Mouse (Mus musculus): ENCODE results near the gene Zbtb5.
"Not testable (repeated sequence)": the region's sequence is repeated elsewhere in the genome, so short reads cannot be mapped to it uniquely, and the experiment has no call there.

The Zbtb5 gene

DNA sequence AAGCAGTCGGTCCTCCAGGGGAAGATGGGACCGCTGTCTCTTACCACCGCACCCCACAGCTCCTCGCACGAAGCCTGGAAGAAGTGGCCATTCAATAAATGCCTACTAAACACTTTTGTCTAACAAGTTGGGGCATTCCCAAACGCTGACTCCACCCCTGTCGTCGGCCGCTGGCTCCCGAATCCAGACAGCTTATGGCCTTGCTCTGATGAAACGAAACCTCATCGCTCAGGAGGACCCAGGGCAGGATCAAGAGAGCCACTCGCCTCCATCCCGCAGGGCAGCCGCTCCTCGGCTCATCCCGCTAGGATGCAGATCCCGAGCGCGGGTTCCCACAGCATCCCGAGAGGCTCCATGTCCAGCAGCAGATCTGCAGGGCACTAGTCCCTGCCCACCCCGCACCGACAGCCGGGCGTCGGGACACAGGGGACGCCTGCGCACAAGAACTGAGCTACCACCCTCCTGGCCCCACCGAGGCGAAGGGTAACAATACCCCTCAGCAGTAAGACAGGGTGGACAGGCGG is 569 bp downstream of the Zbtb5 start:
- no peak for DNase-seq (ENCODE audit: low read depth, low spot score)

DNA sequence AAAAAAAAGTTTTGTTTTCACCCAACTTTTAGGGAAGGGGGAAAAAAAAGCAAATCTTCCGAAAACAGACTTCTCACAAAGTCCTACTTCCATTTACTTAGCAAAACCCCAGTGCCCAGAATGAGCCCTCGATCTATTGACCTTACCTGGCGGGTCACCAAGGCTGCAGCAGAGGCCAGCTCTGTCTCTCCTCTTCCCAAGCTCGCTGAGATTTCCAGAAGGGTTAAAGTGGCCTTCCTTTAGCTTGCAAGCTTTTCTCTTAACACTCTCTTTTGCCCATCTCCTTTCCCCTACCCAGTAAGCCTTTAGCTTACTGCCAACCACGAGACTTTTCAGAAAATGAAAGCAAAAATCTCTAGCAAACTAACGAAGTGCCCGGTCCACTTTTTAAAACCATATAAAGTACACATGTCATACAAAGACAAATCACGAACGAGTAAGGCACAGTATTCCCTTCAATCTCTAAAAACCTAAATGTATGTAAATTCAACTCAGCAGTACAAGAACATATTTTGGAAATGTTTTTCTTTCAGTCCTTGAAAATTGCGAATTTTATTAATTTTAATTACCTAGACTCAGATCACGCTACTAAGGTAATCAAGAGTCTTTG is 1.3 kb downstream of the Zbtb5 start:
- DNase-seq (ENCODE audit: low read depth, low spot score), result no peak

DNA sequence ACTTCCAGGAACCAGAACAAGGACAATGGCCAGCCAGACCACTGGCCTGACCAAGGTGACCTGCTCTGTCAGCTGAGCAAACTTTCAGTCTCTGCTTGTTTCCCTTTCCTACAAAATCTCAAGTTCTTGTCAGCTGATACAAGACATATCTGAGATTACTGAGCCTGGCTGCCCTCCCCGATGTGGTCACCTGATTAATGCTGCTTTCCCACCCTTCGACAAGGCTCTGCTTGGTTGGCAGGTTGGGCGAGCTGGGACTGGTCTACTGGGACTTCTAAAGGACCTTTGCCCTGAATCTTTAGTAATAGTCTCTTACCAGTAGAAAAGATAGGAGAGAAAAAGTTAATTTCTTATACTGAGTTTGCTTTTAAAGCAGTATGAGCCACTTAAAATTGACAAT is 6.8 kb downstream of the Zbtb5 start:
- DNase-seq (ENCODE audit: low read depth, low spot score), result no peak

DNA sequence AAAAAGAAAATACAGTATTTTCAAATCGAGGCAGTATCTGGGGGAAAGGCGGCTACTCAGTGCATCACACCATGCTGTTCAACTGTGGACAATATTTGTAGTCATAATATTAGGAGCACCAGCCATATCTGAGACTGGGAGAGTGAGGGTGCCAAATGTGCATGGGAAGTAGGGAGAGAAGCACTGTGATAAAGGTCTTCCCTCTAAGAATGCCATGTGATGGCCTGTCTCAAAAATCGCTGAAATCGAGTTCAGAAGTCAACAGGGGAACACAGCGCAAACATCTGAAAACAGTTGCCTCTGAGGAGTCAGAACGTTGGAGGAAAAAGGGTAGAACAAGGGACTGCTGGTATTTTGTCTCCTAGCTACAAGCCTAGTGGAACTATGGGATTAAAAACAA is 12.2 kb downstream of the Zbtb5 start:
- no peak for DNase-seq (ENCODE audit: low read depth, low spot score)

DNA sequence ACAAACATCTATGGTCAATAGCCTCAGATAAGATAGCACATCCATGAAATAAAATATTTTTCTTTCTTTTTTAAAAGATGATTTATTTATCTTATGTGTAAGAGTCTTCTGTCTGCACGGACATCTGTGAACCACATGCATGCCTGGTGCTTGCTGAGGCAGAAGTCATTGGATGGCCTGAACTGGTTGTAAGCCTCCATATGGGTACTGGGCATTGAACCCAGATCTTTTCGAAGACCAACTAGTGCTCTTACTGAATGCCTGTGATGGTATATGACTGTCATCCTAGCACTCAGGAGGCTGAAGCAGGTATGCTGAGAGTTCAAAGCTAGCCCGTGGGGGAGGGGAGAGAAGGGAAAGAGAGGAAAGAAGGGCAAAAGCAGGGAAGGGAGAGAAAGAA is 14.1 kb downstream of the Zbtb5 start:
- no peak for DNase-seq (ENCODE audit: low read depth, low spot score)

DNA sequence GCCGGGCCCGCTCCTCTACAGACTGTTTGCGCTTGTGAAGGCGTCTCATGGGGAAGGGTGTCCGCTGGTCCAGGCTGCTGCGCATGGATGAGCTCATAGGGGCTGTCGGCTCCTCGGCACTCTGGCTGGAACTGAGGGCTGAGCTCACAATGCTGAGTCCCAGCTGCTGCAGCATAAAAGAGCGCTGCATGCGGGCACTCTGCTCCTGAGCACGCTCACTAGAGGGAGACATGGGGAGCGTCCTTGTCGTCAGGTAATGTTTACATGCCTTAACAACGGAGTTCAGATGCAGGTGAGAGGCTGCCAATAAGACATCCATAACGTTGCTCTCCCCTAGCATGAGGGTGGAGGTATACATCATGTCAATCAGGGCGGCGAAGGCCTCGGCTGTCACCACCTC is 17.4 kb downstream of the Zbtb5 start:
- no peak for DNase-seq (ENCODE audit: low read depth, low spot score)

DNA sequence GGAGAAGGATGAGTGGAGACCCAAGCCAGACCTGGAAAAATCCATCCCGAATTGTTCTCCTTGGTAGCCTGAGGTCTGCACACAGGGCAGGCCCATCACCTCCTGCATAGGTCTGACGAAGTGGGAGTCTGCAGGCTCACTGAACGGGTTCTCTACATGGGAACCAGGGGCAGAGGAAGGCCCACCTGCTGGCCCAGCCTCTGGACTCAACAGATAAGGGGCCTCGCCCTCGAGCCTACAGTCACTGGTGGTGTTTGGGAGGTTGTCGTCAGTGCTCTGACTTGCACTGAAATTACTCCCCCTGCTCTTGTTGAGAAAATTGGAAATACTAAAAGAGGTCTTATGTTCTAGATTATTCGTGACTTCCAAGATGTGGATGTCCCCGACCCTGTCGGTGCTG is 18.4 kb downstream of the Zbtb5 start:
- DNase-seq (ENCODE audit: low read depth, low spot score), result no peak

DNA sequence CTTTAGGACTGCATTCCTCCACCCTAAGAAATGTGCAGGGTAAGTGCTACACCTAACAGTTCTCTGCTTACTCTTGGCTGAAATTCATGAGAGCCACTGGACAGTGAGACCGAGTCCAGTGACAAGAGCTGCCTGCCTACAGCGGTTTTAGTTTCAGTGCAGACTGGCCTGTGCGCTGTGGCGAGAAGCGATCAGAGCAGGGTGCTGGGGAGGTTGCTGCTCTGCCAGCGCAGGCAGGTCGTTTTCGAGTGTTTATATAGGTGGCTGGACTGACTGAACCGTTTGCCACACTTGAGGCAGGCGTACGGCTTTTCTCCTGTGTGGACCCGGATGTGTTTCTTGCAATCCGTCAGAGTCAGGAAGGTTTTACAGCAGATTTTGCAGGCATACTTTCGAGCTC is 19.0 kb downstream of the Zbtb5 start:
- DNase-seq (ENCODE audit: low read depth, low spot score), result not testable (repeated sequence)

DNA sequence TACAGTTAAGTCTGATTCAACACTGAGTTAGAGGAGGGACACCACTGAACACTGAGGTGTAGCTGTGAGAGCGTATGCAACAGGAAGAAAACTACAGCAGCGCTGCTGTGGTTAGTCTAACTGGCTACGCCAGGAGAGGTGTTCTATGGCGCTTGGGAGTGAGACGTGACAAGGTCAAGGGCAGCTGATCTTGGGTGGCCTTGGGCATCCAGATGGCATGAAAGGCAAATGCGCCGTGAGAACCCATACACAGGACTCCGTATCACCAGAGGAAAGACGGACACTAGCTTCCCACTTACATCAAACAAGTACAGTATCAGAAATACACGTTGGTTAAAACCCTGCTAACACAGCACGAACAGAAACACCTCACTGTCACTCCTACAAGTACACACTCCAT is 19.9 kb downstream of the Zbtb5 start:
- not testable (repeated sequence) for DNase-seq (ENCODE audit: low read depth, low spot score)

DNA sequence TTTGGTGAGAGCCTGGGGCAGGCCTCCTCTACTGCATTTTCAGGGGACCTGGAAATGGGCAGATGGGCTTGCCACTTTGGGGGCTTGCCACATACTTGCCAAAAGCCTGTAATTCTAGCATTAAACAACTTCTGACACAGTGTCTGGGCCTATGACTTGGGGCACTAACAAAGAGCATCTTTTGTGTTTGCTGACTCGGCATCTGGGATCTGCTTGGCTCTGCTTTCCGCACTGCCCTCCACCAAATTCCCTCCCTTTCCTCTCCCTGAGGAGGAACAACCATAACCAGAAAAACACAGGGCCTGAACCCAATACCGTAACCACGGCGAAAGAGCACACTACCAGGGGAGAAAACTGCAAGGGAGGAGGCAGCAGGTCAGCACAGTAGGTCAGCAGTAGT is 21.7 kb downstream of the Zbtb5 start:
- DNase-seq (ENCODE audit: low read depth, low spot score), result no peak

DNA sequence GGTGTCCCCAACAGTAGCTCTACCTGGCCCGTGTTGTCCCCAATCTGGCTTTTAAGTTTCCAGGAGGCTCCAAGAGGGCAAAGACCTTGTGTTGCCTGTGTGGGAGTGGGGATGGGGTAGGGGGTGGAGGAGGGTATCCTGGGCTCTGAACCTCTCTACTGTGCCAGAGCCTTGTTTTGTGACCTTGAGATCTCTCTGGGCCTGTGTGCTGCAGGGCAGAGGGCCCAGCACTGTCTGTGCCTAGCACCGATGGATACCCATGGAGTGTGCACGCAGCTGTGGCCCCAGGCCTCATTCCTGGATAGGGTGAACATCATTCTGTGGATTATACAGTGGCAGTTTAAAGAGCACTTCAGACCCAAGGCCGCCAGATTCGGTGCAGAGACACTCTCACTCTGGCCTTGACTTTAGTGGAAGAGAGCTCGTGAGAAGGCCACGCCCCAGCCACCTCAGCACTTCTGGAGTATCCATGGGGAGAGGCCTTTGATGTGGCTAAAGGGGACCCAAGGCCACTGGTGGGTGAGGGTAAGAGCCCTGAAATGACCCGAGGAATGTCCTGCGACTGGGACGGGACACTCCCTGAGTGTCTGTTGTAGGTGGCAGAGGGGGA is 29.0 kb downstream of the Zbtb5 start:
- no peak for DNase-seq (ENCODE audit: low read depth, low spot score)

DNA sequence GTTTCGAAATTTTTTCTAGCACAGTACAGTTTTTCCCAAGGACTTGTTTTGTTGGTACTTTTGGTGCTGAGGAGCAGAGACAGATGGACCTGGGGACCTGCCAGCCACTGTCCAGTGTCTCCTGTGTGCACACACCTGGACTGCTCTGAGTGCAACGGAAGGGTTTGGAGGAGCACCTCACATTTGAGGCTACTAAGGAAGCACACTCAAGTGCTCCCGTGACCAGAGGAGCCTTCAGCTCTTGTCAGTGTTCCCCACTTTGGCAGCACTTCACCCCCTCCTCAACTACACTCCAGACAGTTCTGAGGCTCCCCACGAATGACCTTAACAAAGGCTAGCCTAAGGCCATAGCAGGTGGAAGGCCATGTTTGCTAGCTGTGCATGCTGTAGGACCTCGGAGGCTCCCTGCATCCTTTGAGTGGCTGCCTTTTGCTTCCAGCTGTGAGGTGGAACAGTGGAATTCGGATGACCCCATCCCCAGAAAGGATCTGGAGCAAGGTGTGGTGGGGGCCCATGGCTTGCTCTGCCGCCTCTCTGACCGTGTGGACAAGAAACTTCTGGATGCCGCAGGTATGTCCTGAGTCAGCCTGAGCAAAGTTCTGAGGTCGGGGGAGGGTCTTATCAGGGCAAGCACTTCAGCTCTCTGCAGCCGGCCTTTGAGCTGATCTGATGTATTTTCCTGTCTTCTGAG is 29.6 kb downstream of the Zbtb5 start:
- no peak for DNase-seq (ENCODE audit: low read depth, low spot score)

DNA sequence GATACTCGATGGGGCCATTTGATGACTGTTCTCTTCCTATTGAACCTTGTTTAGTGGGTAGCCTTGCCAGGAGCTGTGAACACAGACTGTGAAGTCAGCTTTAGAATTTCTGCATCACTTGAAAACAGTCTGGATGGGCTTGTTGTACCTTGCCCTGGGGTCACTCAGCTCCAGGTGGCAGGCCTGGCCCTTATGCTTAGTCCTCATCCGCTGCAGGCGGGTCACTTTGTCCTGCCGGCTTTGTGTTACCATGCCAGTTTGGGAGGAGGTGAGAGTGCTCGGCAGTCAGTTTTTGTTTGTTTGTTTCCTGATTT is 30.3 kb downstream of the Zbtb5 start:
- DNase-seq (ENCODE audit: low read depth, low spot score), result no peak

DNA sequence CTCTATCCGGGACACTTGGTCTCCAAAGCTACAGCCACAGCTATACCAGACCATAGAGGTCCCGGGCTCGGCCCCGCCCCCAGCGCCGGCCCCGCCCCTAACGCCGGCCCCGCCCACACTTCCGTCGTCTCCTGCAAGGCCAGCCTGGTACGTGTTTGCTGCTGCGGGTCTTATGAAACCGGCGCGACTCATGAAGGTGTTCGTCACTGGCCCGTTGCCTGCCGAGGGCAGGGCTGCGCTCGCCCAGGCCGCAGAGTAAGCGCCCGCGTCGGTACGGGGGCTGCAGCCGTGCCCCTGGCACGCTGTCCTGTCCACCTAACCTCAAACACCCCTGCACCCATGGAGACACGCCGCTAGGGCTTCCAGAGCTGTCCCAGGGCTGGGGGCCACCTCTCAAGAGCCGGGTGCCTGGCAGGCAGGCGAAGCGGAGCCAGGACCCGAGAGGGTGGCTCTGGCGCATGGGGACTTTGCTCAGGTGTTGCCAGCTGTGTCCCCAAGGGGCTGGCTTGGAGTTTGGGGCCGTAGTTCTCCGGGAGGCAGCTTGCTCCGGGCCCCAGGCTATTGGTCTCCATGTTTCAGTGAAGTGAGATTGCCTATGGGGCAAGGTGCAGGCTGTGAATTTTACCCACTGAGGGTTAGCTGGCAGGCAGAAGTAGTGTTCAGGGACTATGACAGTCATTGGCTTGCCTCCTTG is 30.8 kb downstream of the Zbtb5 start, which contains the start of gene Grhpr:
TSS of gene Grhpr (plus strand) at position 116 of the 694 bp plus-strand sequence.
- peak; percentile 72 for DNase-seq (ENCODE audit: low read depth, low spot score)

DNA sequence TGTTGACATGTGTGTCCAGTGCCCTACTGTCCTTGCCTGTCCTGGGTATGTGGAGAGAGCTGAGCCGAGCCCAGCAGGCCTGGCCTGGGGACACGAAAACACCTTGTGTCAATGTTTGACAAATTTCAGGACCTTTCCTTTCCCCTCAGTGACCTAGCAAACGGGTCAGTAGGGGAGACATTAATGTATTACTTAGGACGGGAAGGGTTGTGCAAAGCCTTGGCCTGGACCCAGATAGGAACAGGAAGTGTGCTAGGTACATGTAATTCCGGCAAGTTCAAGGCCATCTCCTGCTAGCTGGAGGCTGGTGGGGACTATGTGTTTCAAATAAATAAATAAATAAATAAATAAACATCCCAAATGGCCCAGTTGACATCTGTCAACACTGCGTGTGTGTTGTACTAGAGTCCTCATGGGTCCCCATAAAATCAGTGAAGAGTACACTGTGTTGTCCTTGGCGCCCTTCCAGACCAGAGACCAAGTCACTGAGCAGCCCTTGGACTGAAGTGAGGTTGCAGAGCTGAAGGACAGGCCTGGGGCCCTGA is 32.3 kb downstream of the Zbtb5 start:
- no peak for DNase-seq (ENCODE audit: low read depth, low spot score)

DNA sequence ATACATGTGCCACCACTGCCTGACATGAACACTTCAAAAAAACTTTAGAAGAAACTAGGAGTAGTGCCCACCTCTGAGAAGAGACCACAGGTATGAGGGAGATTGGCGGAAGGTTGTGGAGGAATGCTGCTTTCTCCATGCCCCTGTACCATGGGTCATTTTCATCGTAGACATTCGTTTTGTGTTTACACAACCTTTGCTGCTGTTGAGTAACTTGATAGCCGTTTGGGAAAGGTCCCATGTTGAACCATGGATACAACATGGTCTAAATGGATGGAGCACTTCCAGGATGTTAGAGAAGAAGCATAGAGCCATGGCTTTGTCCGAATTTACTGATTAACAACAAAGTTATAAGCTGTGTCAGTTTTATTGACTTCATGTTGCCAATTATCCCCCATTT is 34.0 kb downstream of the Zbtb5 start:
- DNase-seq (ENCODE audit: low read depth, low spot score), result no peak

DNA sequence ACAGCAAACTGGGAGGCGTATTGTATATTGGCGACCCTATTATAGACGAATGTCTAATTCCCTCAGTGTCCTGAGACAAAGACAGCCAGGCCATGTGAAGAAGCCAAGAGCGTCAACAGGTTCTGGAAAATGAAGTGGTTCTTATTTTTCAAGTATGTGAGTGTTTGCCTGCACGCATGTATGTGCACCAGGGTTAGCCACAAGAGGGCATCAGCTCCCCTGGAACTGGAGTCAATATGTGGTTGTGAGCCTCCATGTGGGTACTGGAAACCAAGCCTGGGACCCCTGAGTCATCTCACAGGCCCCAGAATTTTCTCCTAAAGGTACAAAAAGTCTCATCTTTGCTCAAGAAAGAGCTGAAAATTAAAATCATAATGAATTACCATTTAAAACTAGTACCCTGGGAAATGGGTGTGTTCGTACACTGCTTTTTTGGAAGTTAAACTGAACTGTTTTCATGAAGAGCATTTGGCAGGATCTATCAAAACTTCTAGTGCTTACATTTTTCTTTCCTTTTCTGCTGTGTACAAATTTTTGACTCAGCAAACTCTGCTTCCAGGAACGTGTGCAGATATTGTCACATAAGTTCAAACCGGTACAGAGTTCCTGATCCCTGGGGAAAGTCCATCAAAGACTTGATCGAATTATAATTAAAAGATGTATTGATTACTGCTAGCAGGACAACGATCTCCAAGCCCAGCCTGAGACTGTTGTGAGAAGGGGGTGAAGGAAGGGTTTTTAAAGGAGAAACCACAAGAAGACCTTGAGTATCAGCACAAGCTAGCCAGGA is 35.1 kb downstream of the Zbtb5 start:
- DNase-seq (ENCODE audit: low read depth, low spot score), result no peak

DNA sequence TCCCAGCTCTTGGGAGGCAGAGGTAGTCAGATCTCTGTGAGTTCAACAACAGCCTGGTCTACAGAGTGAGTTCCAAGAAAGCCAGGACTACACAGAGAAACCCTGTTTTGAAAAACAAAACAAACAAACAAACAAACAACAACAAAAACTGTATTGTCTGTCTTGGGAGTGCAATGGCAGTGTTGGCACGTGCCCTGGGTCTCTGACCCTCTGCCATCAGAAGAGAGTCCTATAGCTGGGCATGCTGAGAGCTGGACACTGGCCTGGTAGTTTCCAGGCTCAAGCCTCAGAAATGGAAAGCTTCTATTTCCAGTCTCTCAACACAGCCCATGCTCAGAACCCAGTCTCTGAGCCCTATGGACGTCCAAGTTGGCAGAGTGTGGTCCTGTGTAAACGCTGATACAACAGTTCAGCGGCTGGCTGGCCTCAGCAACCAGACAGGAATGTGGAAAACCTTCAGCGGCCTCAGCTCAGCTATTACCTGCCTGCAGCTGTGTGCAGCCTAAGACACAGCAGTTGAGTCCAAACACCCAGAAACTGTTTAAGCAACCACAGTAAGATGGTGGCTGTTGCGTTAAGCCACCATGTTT is 36.1 kb downstream of the Zbtb5 start:
- no peak for DNase-seq (ENCODE audit: low read depth, low spot score)

DNA sequence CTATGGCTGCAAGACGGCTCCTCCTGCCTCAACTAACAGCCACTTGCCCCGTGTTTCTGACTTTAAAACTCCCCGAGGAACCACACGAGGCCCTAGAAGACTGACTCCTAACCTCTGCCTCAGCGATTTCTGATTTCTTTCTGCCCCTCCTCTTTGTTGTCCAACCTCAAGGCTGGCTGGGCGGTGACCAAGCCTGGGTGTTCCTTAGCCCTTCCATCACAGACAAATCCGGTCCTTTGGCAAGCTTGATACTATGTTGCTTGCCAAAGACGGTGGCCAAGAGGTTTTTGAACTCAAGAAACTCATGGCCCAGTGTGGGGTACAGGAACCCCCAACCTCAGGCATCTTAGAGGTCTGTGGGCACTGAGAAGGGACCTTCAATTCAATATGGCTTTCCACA is 37.9 kb downstream of the Zbtb5 start:
- DNase-seq (ENCODE audit: low read depth, low spot score), result no peak

DNA sequence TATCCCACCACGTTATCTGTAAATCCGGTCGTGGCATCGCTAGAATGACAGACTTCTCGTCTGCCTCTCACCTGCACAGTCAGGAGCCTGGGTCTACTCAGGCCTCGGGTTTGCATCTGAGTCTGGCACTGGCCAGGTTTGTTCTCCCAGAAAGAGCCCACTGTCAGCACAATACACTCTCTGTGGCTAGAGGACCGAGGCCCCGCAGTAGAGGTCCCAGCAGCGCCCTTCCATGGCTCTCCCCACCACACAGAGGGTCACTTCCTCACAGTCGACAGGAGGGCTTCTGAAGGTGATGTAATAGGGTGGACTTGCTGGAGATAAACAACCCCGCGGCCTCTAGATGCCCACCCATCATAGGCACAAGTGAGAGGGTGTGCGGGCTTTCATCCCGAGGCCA is 38.3 kb downstream of the Zbtb5 start:
- no peak for DNase-seq (ENCODE audit: low read depth, low spot score)

DNA sequence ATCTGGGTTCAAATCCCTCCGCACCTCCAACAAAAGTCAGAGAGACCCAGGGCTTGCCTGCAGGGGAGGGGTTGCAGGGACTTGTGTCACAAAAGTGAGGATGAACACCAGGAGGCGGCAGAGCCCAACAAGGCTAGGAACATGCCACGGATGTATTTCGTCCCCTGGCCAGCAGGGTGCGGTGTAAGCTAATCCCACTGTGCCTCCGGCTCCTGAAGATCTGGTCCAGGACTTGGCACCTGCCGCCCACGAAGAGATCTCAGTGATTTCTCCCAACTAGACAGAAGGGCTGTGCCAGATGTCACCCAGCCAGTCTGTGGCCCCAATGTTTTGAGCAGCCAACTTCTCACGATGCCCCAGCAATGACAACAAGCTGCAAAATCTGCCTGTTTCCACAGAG is 38.8 kb downstream of the Zbtb5 start:
- DNase-seq (ENCODE audit: low read depth, low spot score), result peak; percentile 90
